Mouse (Mus musculus) telencephalon, adult 2 months (tissue): ENCODE results near the gene Pdrg1.

Experiments
- DNase-seq: peaks from one replicate; pipeline ENCODE4 v3.0.0-alpha.2; 2011; ENCODE audit warnings: low read depth, low spot score

Pdrg1 gene

DNA sequence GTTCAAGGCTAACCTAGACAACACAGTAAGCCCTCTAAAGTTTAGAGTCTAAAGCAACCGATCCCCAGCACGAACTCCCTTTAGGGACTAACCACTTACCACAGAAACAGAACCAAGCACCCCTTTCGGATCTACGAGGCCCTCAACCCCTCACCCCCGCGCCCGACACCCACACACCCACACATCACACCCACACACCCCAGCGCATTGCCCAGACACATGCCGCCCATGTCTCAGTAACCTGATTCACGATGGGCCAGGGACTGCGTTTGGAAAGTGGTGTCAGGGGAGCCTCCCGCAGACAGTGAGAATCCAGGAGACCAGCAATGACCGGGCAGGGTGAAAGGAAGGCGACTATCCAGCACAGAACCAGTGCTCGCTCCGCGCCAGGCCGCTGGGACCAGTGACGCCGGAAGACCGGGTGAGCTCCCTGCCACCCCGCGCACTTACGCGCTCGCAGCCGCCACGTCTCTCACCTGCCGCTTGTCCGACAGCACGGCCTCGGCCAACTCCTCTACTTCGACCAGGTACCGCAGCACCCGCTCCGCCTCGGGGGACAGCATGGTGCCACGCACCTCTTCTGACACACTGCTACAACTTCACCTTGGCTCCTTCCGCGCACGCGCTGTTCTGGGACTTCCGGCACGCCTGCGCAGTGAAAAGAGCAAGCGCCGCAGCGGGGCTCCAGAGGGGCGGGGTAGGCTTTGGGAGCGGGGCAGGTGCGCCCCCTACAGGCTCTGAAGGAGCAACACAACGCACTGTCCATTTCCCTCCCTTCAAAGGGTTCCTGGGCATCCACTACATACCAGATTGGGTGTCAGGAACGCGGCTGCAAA is at the start of gene Pdrg1:
TSS of gene Pdrg1 (minus strand) at position 670 of the 836 bp plus-strand sequence.
- DNase-seq = peak; percentile 86

DNA sequence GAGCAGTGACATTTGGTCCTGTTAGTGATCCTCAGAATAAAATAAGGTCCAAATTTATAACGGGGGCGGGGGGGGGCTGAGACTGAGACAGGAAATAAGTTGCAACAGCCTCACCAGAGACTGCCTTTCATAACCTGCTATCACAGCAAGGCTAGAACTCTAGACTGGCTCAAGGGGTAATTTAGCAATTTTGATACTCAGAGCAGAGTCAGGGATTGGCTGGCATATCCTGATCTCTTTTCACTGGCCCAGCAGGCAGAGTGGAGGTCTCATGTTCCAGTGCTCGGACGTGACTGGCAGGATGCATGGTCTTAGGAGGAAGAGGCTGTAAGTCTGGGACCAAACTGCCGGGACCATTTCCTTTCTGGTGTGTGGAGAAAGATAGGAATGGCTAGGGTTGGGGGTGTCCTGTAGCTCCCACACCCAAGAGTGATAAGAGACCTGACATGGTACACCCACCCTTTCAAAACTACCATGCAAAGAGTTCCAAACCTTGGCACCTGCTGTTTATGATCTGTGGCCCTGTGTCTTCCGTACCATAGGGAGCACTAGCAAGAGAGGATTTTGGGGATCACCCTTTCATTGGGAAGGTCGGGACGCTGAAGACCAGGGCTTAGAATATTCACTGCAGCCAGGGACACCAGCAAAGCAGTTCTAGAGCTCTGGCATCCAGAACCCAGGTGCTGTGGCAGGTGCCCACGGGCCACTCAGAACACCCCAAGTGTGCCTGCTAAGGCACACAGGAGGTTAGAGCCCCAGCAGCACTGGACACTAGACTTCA is 49.2 kb upstream of the Pdrg1 start:
- DNase-seq = no peak

DNA sequence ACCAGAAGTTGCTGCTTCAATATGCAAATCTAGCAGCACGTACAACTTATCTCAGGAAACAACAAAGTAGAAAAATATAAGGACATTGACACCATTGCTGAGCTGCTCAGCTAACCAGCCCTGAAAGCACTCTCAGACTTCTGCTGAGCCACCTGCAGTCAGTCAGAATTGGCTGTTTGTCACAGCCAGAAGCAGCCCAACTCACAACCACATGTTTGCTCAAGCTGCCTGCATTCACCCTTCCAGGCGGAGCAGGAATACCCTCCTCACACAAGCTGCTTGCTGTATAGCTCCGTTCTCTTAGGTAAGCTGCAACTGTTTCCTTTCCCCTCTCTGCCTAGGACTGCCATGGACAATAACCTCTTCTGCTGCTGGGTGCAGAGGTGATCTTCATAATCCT is 48.2 kb upstream of the Pdrg1 start:
- no peak for DNase-seq

DNA sequence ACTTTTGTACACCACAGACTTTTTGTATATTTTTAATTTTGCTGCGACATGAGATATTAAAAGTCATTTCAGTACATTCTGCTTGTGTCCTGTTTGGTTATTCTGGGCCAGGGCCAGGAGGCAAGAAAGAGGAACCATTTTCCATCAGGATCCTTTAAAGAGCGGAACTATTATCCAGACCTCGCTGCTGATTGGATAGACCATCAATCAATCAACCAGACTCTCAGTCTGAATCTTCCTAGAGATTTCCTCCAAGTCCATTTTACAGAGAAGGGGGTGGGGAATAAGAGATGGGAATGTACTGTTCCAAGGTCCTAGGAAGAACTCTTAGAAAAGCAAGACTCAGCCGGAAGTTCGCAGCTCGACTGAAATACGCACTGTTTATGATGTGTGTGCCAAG is 45.0 kb upstream of the Pdrg1 start:
- no peak for DNase-seq

DNA sequence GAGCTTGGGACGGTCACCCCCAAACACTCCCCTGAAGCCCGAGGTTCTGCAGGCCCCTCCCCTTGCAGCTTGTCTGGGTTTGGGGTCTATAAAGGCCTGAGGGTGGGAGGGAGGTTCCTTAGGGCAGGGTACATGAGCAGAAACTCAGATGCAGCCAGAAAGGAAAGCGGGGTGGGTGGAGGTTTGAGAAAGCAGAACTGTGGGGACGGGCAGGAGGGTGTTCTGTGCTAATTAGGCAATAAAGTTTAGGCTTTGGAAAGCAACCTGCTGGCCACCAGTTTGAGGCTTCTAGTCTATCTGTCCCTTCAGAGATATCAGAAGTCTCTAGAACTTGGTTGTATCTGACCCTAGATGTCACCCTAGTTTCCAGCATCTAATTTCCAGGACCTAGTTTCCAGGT is 43.1 kb upstream of the Pdrg1 start:
- no peak for DNase-seq

DNA sequence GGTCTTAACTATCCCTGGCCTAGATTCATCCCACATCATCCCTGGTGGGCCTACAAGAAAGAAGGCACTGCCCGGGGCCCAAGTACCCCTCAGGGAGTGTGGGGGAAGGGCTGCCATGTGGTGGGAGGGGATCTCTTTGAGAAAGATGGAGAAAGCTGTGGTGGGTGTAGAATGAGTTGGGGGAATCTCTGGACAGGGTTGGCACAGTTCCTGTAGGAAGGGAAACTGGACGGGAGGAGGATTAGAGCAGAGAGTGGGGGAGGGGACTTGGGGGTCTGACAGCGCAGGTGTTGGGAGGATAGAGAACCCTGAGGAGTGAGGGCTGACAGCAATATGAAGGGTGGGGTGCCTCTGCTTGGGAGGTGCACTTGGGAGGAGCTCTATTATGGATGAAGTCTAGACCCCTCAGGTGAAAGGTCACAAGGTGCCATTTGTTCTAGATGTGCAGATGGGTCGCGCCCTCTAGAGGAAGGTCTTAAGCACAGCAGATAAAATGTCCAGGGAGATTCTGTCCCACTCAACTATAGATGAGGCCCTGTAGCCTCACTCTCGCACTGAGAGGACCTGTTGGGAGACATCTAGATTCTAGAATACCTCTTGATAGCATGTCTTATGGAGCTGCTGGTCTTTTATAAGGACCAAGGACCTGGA is 40.2 kb upstream of the Pdrg1 start:
- DNase-seq = no peak

DNA sequence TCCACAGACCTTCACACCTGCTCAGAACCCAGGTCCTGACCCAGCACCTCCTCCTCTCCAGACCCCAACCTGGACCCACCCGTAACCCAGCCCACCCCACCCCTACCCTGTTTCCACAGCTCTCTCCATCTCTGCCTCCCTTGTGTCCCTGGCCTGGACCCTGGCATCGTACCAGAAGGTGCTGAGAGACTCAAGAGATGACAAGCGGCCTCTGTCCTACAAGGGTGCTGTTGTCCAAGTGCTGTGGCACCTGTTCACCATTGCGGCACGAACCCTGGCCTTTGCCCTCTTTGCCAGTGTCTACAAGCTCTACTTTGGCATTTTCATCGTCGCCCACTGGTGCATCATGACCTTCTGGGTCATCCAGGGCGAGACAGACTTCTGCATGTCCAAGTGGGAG is 38.7 kb upstream of the Pdrg1 start:
- no peak for DNase-seq

DNA sequence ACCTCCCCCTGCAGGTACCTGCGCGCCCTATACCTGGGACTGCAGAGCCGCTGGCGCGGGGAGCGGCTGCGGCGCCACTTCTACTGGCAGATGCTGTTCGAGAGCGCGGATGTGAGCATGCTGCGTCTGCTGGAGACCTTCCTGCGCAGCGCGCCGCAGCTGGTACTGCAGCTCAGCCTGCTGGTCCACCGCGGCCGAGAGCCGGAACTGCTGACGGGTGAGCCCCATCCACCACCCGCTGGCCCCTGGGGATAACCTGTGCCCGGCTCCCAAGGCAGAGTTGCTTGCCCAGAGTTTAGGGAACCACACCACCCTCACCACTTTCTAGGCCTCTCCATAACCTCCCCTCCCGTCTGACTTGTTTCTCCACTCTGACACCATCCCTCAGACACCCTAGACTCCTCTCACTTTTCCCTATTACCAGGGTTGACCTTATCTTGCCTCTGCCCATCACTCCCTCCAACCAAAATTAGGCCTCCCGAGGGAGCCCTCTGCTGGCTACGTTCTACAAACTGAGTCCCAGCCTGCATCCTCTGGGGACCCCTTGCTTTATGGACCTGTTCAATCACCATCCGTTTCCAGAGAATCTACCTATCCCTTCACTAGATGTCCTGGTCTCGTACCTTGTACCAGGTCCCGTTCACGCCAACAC is 37.6 kb upstream of the Pdrg1 start:
- DNase-seq = no peak

DNA sequence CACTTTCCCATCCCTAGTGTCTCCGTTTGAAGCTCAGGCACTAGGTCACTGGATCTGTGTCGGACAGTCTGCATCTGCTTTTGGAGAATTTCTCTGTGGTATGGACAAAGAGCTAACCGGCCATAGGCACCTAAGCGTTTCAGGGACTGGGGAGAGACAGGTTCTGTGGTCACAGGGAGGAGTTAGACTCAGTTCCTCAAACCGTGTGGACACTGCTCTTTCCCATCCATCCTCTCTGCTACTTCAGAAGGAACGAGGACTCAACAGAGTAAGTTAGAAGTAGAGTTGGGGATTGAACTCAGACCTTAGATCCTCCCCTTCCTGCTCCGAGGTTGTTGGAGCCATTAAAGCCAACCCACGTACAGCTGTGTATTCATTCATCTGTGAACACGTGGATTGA is 36.3 kb upstream of the Pdrg1 start:
- no peak for DNase-seq

DNA sequence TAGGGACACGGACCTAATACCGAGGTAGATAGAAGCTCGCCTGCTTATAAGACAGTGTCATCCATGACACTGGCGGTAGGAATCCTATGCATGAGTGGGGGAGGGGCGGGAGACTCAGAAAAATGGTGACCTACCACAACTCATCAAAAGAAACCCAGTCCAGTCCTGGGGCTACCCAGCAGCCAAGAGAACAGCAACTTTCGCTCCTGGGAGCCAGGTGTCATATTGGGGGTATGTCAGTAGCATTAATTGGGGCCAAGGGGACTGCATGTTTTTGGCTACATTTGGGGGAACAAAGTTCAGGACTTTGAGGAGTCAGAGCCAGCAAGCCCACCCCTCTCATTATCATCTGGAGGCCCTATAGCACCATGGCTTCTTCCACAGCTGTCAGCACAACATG is 35.9 kb upstream of the Pdrg1 start:
- DNase-seq = no peak

DNA sequence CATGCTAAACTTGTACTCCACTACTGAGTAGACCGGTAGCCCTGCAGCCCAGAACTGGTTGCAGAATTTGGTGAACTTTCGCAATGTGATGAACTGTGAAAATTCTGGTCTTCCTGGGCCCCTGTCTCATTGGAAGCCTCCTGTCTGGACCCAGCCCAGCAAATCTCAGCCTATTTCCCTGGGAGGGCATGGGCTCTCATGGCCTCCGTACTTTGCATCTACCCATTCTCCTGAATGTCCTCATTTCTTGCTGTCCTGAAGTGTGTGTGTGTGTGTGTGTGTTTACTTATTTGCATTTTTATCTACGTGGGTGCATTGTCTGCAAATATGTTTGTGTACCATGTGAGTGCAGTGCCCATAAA is 34.8 kb upstream of the Pdrg1 start:
- no peak for DNase-seq

DNA sequence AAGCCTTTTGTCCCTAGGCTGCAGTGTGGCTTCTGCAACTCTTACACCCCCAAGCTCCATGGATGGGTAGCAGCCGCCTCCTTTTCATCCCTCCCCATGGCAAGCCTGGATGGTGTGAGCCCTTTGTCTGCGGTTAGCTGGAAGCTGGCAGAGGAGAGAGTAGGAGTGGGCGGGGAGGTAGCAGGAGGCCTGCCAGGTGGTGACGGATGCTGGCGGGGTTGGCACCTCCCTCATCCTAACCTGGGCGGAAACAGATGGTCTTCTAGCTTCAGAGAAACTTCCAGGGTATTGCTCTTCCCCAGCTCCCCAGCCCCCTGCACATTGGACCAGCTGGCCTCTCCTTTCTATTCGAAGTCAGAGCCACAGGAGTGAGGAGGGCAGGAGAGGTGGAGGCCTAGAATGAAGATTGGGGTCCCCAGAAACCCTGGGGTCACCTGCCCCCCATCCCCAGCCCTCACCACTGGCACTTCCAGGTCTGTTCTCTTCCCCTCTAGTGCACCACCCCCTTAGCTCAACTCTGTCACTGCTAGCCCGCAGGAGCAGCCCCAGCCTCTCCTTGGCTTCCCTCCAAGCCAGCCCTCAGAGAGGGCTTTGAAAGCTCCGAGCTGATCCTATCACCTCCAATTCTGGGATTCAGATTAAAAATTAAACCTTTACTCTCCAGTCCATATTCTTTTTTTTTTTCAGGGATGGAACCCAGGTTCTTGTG is 34.2 kb upstream of the Pdrg1 start:
- DNase-seq = no peak

DNA sequence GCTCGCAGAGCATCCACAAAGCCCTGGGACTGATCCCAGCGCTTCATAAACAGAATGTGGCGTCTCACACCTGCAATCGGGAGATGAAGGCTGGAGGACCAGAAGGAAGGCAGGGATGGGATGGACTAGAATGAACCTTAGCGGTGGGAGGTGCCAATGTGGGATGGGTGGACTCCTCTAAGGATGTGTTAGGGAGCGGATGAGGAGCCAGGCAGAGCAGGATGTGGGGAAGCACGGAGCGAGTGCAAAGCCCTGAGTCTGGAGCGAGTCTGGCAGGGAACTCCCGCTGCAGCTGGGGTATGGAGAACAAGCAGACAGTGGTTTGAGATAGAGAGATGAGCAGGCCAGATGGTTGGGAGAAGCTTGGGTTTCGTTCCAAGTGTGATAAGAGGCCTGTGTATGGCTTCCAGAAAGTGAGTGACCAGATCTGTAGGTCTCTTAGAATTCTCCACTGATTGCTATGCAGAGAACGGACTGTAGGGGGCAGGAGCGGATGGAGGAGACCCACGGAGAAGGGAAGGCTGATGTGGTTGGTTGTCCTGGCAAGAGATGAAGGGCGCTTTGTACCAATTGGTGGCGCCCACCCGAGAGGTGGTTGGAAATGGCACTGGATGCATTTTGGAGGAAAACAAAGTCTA is 32.7 kb upstream of the Pdrg1 start:
- no peak for DNase-seq

DNA sequence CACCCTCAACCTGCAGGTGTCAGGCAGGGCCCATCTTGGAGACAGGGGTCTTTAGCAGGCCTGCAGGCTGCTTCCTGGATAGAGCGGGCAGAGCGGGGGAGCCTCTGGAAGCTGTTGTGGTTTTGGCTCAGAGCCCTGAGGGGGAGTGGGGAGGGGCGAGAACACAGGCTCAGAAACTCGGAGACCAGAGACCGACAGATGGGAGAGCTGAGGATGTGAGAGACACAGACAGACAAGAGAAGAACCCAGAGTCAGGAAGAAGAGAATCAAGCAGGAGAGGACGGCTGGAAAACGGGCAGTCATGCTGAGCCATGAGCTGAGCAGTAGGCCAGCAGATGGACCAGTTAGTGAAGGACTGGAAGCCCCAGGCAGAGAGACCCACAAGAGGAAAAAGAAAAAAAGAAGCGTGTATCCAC is 30.7 kb upstream of the Pdrg1 start:
- no peak for DNase-seq

DNA sequence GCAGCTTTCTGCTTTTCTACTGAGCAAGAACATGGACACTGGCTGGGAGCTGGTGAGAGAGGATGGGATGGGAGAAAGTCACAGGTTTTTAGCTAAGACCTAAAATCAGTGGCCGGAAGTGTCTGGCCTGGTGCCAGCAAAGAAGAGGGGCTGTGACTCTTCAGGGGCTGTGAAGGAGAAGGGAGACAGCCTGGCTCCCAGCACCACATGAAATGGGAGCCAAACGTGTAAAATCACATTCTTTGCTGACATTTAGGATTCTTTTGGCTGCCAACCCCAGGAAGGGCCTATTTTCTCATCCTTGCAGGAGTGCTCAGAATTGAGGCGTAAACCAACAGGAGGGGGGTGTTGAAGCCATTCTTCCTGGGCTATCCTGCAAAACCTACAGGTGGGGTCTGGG is 28.7 kb upstream of the Pdrg1 start:
- no peak for DNase-seq

DNA sequence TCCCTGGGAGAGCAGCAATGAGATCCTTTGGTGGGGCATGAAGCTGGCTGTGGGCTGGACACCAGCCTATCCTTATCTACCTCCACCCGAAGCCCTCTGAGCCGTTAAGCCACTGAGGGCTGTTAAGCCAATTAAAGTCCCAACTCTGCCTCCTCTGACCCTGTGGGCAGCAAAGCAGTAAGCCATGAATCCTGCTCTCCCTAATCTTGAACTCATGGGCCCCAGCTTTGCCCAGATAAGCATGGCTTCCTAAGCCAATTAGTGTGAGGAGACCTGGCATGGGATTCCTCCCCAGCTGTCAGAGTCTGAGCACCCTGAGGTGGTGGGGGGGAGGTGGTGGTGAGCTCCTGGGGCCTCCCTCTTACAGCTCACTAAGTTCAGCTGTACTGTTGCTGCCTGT is 21.5 kb upstream of the Pdrg1 start:
- DNase-seq = no peak

DNA sequence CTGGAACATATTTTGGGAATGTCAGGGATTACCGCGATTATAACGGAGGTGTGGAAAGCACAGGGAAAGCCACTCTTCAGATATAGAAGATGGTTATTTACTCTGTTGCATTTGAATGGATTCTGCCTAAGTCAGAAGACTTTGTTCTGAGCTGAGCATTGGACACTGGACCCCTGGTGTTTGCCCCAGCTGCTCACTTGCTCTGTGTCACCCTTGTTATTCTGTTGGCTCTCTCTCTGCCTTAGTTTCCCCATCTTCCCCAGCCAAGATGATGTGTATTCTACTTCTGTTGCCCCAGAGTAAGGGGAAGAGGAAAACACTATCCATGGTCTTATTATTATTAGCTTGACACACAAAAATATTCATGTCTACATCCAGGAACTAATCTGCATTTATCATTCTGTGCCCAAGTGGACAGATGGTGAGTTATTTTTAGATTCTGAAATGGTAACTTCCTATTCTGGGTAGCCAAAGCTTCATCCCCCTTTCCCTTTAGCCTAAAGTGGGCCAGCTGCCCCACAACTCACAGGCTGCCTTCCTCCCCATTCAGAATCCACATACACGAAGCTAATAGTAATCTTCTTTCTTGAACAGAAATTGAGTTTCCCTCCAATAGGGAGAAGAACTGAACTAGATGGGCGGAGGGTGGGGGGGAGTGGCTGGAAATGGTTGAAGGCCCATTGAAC is 18.5 kb upstream of the Pdrg1 start:
- no peak for DNase-seq

DNA sequence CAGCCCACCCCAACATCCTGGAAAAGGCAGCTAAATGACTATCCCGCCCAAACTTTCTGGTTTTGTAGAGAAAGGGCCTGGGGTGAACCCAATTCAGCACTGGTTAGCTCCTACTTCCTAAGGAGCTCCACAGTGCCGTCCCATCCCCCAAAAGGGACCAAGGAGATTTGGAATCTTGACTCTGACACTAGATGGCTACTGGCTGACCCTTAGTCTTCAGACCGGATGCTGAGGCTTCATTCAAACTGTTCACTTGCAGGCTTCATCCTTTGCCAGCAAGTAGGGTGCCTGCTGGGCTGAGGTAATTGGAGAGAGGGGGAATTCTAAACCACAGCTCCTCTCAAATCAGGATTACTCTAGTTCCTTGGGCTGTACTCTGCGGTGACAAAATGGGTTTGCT is 17.7 kb upstream of the Pdrg1 start:
- DNase-seq = no peak

DNA sequence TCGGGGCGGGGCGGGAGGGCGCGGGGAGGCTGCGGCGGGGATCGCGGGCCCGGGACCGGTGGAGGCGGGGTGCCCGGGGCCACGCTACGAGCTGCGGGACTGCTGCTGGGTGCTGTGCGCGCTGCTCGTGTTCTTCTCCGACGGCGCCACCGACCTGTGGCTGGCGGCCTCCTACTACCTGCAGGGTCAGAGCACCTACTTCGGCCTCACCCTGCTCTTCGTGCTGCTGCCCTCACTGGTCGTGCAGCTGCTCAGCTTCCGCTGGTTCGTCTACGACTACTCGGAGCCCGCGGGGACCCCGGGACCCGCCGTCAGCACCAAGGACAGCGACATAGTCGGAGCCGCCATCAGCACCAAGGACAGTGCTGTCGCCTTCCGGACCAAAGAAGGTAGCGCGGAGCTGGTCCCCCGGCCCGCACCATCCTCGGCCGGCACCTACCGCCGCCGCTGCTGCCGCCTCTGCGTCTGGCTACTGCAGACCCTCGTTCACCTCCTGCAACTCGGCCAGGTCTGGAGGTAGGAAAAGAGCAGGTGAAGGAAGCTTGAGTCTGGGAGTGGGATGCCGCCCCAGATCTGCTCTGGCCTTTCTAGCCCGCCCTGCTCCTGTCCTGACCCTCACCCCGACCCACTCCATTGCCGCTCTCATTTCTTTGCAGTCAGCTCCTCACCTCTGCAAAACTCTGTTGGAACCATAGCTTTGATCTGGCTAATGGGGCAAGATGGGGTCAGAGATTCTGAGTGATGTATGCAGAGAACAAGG is 17.0 kb upstream of the Pdrg1 start:
- DNase-seq = no peak
